Mouse (Mus musculus) hindbrain, embryonic 11.5 days (tissue): ENCODE data around the gene Cdk9. TPM values are rescaled to one million over a fixed set of nuclear protein-coding genes. Genes with fewer than 3 reads are reported as not detected.

Experiments
- ATAC-seq: fragments of 200-750 bp; cut with Nextera tagmentation; 2 replicates; pipeline ENCODE4 v1.8.0; 2017; ENCODE audit warnings: mild to moderate bottlenecking, moderate TSS enrichment, moderate library complexity; ENCODE audit not compliant: low FRiP score
- DNase-seq: peaks from one replicate; pipeline ENCODE4 v3.0.0-alpha.2; 2015; ENCODE audit warnings: low spot score
- H3K27ac ChIP-seq: fragments of 300-500 bp; sonication (generic); 2 replicates; pipeline ENCODE4 v1.5.1; 2014; ENCODE audit warnings: mild to moderate bottlenecking, low read depth, low read length
- H3K27me3 ChIP-seq: fragments of 300-500 bp; sonication (generic); 2 replicates; pipeline ENCODE4 v1.6.1; 2014; ENCODE audit warnings: mild to moderate bottlenecking, low read length, moderate library complexity, mixed read lengths; ENCODE audit not compliant: control insufficient read depth, insufficient read depth
- H3K36me3 ChIP-seq: fragments of 300-500 bp; sonication (generic); 2 replicates; pipeline ENCODE4 v1.6.1; 2014; ENCODE audit warnings: mild to moderate bottlenecking, low read length, moderate library complexity, mixed read lengths; ENCODE audit not compliant: control insufficient read depth, insufficient read depth
- H3K4me1 ChIP-seq: fragments of 300-500 bp; sonication (generic); replicated peaks from 2 replicates; pipeline ENCODE4 v1.6.1; 2014; ENCODE audit warnings: low read length, mixed read lengths; ENCODE audit not compliant: control insufficient read depth, insufficient read depth
- H3K4me2 ChIP-seq: fragments of 300-500 bp; sonication (generic); replicated peaks from 2 replicates; pipeline ENCODE4 v1.6.1; 2014; ENCODE audit warnings: mild to moderate bottlenecking, low read depth, low read length
- H3K4me3 ChIP-seq: fragments of 300-500 bp; sonication (generic); 2 replicates; pipeline ENCODE4 v1.5.1; 2014; ENCODE audit warnings: low read depth, low read length
- H3K9ac ChIP-seq: fragments of 300-500 bp; sonication (generic); 2 replicates; pipeline ENCODE4 v1.6.1; 2014; ENCODE audit warnings: low read depth, low read length
- H3K9me3 ChIP-seq: fragments of 300-500 bp; sonication (generic); 2 replicates; pipeline ENCODE4 v1.6.1; 2016; ENCODE audit warnings: low read length; ENCODE audit not compliant: control insufficient read depth
- WGBS: fragments of 180-500 bp; shearing (Covaris S2); extraction: QIAGEN DNeasy Blood & Tissue Kit; methylation state at CpG from one replicate; pipeline ENCODE4 v1.1.7; 2014; 5-methylcytosine and 5-hydroxymethylcytosine counted together
- polyA plus RNA-seq: library from polyadenylated mRNA; unstranded; fragments of >200 nt; fragmentation: Nextera tagmentation; extraction: Ambion mirVana; gene quantifications from 2 replicates; pipeline ENCODE4 v1.2.1, GENCODE M21; 2014

Gene Cdk9
- 77.3 and 79.9 TPM in 2 replicates for polyA plus RNA-seq

DNA sequence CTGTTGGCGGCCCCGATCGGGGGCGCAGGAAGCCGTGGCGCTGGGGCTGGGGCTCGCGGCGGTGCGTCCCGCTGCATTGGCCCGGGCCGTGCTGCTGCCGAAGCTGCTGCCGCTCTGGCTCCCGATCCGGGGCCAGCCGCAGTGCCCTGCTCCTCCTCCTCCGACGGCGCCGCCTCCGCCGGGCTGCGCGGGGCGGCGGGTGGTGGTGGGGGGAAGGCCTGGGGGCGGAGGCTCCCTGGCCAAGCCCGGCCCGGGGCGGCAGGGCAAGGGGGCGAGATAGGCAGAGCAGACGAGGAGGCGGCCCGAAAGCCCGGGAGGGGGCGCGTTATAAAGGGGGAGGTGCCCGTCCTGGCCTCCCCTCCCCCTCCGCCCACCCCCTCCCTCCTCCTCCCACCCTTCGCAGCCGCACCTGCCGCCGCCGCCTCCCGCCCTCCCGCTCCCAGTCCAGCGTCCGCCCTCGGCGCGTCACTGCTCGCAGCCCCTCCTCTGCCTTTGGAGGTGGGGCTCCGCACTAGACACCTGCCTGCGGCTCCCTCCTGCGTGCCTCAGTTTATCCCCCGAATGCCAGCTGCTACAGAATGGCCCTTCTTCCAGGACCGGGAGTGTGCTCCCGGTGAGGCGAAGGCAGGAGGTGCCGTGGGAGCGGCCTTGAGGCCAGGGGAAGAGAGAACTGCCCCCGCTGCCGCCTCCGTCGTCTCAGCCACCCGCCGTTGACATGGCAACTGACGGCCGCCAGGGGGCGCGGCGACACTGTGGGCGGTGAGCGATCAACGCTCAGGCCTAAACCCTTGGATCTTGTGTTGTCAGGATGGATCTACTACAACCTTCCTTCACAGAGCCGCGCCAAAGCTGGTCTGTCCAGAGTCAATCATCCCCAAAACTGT is at the start of gene Cdk9:
Cdk9 (minus strand) TSS at position 143 of the 884 bp plus-strand sequence.
- DNase-seq (peak; percentile 96), ATAC-seq (peak; percentile 83)
- H3K9ac ChIP-seq: peak within 1 kb of the TSS; percentile 91
- H3K4me2 ChIP-seq: peak within 1 kb of the TSS; percentile 90
- under 1% methylated on average over 49 of the region's 79 CpGs for WGBS
- no peaks in the 10 kb centered on the region for H3K9me3 ChIP-seq
- peaks cover 5% of the 10 kb centered on the region; the same call in 1 of the 2 replicates for H3K4me1 ChIP-seq
- H3K36me3 ChIP-seq: peaks cover 5% of the 10 kb centered on the region
- no peaks in the 10 kb centered on the region for H3K27me3 ChIP-seq
- peak within 1 kb of the TSS; percentile 99 for H3K27ac ChIP-seq
- peak within 1 kb of the TSS; percentile 93 for H3K4me3 ChIP-seq

DNA sequence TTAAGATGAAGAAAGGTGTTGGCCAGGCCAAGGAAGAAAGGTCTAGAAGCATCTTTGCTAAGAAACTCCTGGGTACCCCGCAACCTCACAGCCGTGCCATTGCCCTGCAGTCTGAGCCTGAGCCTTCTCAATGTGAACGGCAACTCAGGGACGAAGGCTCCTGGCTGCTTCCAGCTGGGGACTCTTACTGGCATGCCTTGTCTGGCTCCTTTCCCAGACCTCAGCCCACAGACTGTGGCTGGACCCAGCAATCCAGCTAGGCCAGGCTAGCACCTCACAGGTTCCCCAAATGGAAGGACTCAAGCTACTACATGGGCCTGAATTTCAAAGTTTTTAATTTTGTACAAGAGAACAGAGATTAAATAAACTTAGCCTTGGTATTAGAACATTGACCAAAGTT is 49.0 kb upstream of the Cdk9 start:
- ATAC-seq: no peak
- H3K36me3 ChIP-seq: no peaks in the 10 kb centered on the region; the same call in 1 of the 2 replicates
- 97% methylated on average over 4 of the region's 4 CpGs for WGBS
- H3K27ac ChIP-seq: no peak overlapping the region
- no peak overlapping the region for H3K4me3 ChIP-seq
- H3K4me1 ChIP-seq: no peaks in the 10 kb centered on the region
- H3K9me3 ChIP-seq: no peaks in the 10 kb centered on the region
- DNase-seq: no peak
- no peaks in the 10 kb centered on the region for H3K27me3 ChIP-seq
- H3K9ac ChIP-seq: no peak overlapping the region
- no peak overlapping the region for H3K4me2 ChIP-seq

GRCm38 (mm10) chr2:32761361-32761760 is 48.5 kb upstream of the Cdk9 start:
- no peaks in the 10 kb centered on the region; the same call in 1 of the 2 replicates for H3K36me3 ChIP-seq
- no peak overlapping the region for H3K27ac ChIP-seq
- H3K4me1 ChIP-seq: no peaks in the 10 kb centered on the region
- ATAC-seq (no peak), DNase-seq (no peak)
- 91% methylated on average over 14 of the region's 14 CpGs for WGBS
- H3K9ac ChIP-seq: no peak overlapping the region
- H3K27me3 ChIP-seq: no peaks in the 10 kb centered on the region
- no peaks in the 10 kb centered on the region for H3K9me3 ChIP-seq
- H3K4me2 ChIP-seq: no peak overlapping the region
- no peak overlapping the region for H3K4me3 ChIP-seq

- WGBS: 82% methylated on average over 2 of the region's 2 CpGs
- DNase-seq: no peak
- no peaks in the 10 kb centered on the region for H3K27me3 ChIP-seq
- H3K9me3 ChIP-seq: no peaks in the 10 kb centered on the region
- no peak overlapping the region for H3K27ac ChIP-seq
- H3K9ac ChIP-seq: peak overlapping the region; percentile 23; the same call in 1 of the 2 replicates
- no peak overlapping the region for H3K4me2 ChIP-seq
- H3K4me3 ChIP-seq: no peak overlapping the region
- no peaks in the 10 kb centered on the region; the same call in 1 of the 2 replicates for H3K36me3 ChIP-seq
- no peaks in the 10 kb centered on the region for H3K4me1 ChIP-seq
- no peak for ATAC-seq
These were observed 46.1 kb upstream of the Cdk9 start for GRCm38 (mm10) chr2:32759001-32759400.

GRCm38 (mm10) chr2:32758503-32758902 is 45.6 kb upstream of the Cdk9 start:
- ATAC-seq: no peak
- Histone ChIP-seq H3K36me3 (no peaks in the 10 kb centered on the region; the same call in 1 of the 2 replicates), H3K4me1 (no peaks in the 10 kb centered on the region), H3K4me3 (no peak overlapping the region), H3K9ac (peak overlapping the region; percentile 23; the same call in 1 of the 2 replicates), H3K9me3 (no peaks in the 10 kb centered on the region), H3K27ac (no peak overlapping the region), H3K27me3 (no peaks in the 10 kb centered on the region), H3K4me2 (no peak overlapping the region)
- WGBS: 69% methylated on average over 8 of the region's 8 CpGs
- no peak for DNase-seq

GRCm38 (mm10) chr2:32757056-32757845 is 44.4 kb upstream of the Cdk9 start, which contains the start of gene Tor2a:
TSS of gene Tor2a (plus strand) at chr2:32757234.
- Histone ChIP-seq H3K4me1 (peaks cover 3% of the 10 kb centered on the region; the same call in 1 of the 2 replicates), H3K4me3 (peak within 1 kb of the TSS; percentile 69), H3K27me3 (no peaks in the 10 kb centered on the region), H3K36me3 (no peaks in the 10 kb centered on the region; the same call in 1 of the 2 replicates), H3K27ac (peak within 1 kb of the TSS; percentile 78), H3K4me2 (peak within 1 kb of the TSS; percentile 64), H3K9ac (peak within 1 kb of the TSS; percentile 83), H3K9me3 (no peaks in the 10 kb centered on the region)
- ATAC-seq (peak; percentile 92), DNase-seq (peak; percentile 98)
- WGBS: under 1% methylated on average over 66 of the region's 66 CpGs

DNA sequence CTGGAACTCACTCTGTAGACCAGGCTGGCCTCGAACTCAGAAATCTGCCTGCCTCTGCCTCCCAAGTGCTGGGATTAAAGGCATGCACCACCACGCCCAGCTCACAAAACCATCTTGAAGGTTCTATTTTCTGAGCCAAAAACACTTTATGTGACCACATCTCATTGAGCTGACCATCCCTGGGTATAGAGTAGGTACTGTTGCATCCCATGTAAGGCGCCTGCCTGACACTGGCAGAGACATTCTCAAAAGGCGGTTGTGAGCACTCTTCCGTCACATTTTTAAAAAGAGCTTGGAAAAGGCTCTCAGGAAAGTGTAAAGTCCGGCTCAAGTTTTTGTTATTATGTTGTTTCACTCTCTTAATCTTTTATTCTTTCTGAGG is 43.8 kb upstream of the Cdk9 start:
- DNase-seq (no peak), ATAC-seq (peak; percentile 20; the same call in 1 of the 2 replicates)
- Histone ChIP-seq H3K9ac (no peak overlapping the region), H3K4me3 (no peak overlapping the region), H3K9me3 (no peaks in the 10 kb centered on the region), H3K27ac (no peak overlapping the region), H3K4me2 (no peak overlapping the region), H3K4me1 (peaks cover 3% of the 10 kb centered on the region; the same call in 1 of the 2 replicates), H3K27me3 (no peaks in the 10 kb centered on the region), H3K36me3 (no peaks in the 10 kb centered on the region; the same call in 1 of the 2 replicates)
- WGBS: 37% methylated on average over 6 of the region's 6 CpGs

- 0 out of 2 replicates have a peak overlapping the region, but pooled peaks have one; percentile 4 for H3K9ac ChIP-seq
- H3K27me3 ChIP-seq: no peaks in the 10 kb centered on the region
- H3K4me2 ChIP-seq: peak overlapping the region; percentile 45
- H3K36me3 ChIP-seq: no peaks in the 10 kb centered on the region
- peak; percentile 10; the same call in 1 of the 2 replicates for ATAC-seq
- no peaks in the 10 kb centered on the region for H3K9me3 ChIP-seq
- peaks cover 5% of the 10 kb centered on the region for H3K4me1 ChIP-seq
- peak; percentile 44 for DNase-seq
- H3K4me3 ChIP-seq: peak overlapping the region; percentile 29
- 65% methylated on average over 10 of the region's 10 CpGs for WGBS
- peak overlapping the region; percentile 61 for H3K27ac ChIP-seq
These were observed 39.3 kb upstream of the Cdk9 start for GRCm38 (mm10) chr2:32752181-32752580.
